Mouse (Mus musculus) MEL (cell line): Measurements from ENCODE around the gene Gm4922. TPM values are rescaled to one million over a fixed set of nuclear protein-coding genes. Genes with fewer than 3 reads are reported as not detected.

Experiments used
- DNase-seq: peaks from one replicate; pipeline ENCODE4 v3.0.0; 2011; ENCODE audit warnings: low read depth, low spot score
- H3K27ac ChIP-seq: 2 replicates; pipeline ENCODE4 v1.5.1; 2012; ENCODE audit warnings: low read depth, mild to moderate bottlenecking, control low read depth, low read length, moderate library complexity; ENCODE audit not compliant: control insufficient read depth
- H3K27me3 ChIP-seq, 2 experiments: fragments of 150-350 bp in 1 of 2; sonication (generic) in 1 of 2; 2 replicates each; pipeline ENCODE4 v1.6.1; 2012; ENCODE audit warnings: low read length in 2 of 2, mild to moderate bottlenecking in 2 of 2, improper control_type of control experiment in 1 of 2, moderate library complexity in 1 of 2; ENCODE audit not compliant: insufficient read depth in 2 of 2, control insufficient read depth in 1 of 2
- H3K36me3 ChIP-seq, 2 experiments: 2 replicates each; pipeline ENCODE4 v1.6.1; 2012 to 2014; ENCODE audit warnings: low read length in 2 of 2, improper control_type of control experiment in 1 of 2, inconsistent platforms in 1 of 2, mild to moderate bottlenecking in 1 of 2; ENCODE audit not compliant: insufficient read depth in 2 of 2, control insufficient read depth in 1 of 2
- H3K4me1 ChIP-seq, 2 experiments: fragments of 150-350 bp in 1 of 2; sonication (generic) in 1 of 2; 2 replicates each; pipeline ENCODE4 v1.6.1; 2012; ENCODE audit warnings: low read length in 2 of 2, improper control_type of control experiment in 1 of 2, mild to moderate bottlenecking in 1 of 2; ENCODE audit not compliant: insufficient read depth in 2 of 2, control insufficient read depth in 1 of 2
- H3K4me3 ChIP-seq, 2 experiments: fragments of 150-350 bp in 1 of 2; sonication (generic) in 1 of 2; 2 replicates each; pipeline ENCODE4 v1.5.1; 2012; ENCODE audit warnings: low read depth in 2 of 2, low read length in 2 of 2, mild to moderate bottlenecking in 2 of 2, moderate library complexity in 2 of 2, control low read depth in 1 of 2, improper control_type of control experiment in 1 of 2; ENCODE audit not compliant: control insufficient read depth in 1 of 2, insufficient read depth in 1 of 2
- H3K79me2 ChIP-seq: 2 replicates; pipeline ENCODE4 v1.6.1; 2012; ENCODE audit warnings: mild to moderate bottlenecking, low read length, moderate library complexity; ENCODE audit not compliant: control insufficient read depth, poor library complexity, insufficient read depth
- H3K9ac ChIP-seq: 2 replicates; pipeline ENCODE4 v1.6.1; 2012; ENCODE audit warnings: low read depth, mild to moderate bottlenecking, control low read depth, low read length, moderate library complexity; ENCODE audit not compliant: control insufficient read depth, poor library complexity, severe bottlenecking
- H3K9me3 ChIP-seq: fragments of 150-350 bp; sonication (generic); replicated peaks from 2 replicates; pipeline ENCODE4 v1.6.1; 2012; ENCODE audit warnings: mild to moderate bottlenecking, low read length, improper control_type of control experiment, moderate library complexity; ENCODE audit not compliant: insufficient read depth
- BHLHE40 ChIP-seq: IDR thresholded peaks from 2 replicates; pipeline ENCODE4 v1.6.1; 2012; ENCODE audit warnings: low read depth, mild to moderate bottlenecking, inconsistent platforms, low read length, improper control_type of control experiment, borderline replicate concordance
- MAZ ChIP-seq: IDR thresholded peaks from 2 replicates; pipeline ENCODE4 v1.6.1; 2012; ENCODE audit warnings: low read depth, mild to moderate bottlenecking, inconsistent platforms, low read length, improper control_type of control experiment
- POLR2AphosphoS2 ChIP-seq: IDR thresholded peaks from 2 replicates; pipeline ENCODE4 v1.6.1; 2011; ENCODE audit warnings: low read length, improper control_type of control experiment
- RAD21 ChIP-seq: IDR thresholded peaks from 2 replicates; pipeline ENCODE4 v1.6.1; 2011; ENCODE audit warnings: mild to moderate bottlenecking, low read depth, low read length, improper control_type of control experiment
- TBP ChIP-seq: IDR thresholded peaks from 2 replicates; pipeline ENCODE4 v1.8.0; 2011; ENCODE audit warnings: low read depth, low read length, improper control_type of control experiment
- TCF12 ChIP-seq: IDR thresholded peaks from 2 replicates; pipeline ENCODE4 v1.6.1; 2014; ENCODE audit warnings: low read depth, mild to moderate bottlenecking, inconsistent platforms, low read length, improper control_type of control experiment, moderate library complexity
- polyA plus RNA-seq, 2 experiments: library from polyadenylated mRNA; stranded (reverse) in 1 of 2; unstranded in 1 of 2; fragments of >175 nt in 1 of 2; fragments of >200 nt in 1 of 2; gene quantifications; 2 replicates each; pipeline versions ENCODE4 v1.2.1 to v1.2.4; 2012; ENCODE audit warnings: low replicate concordance in 2 of 2, low read depth in 1 of 2; ENCODE audit not compliant: insufficient read length in 2 of 2, insufficient read depth in 1 of 2, missing spikeins in 1 of 2
- total RNA-seq: library from RNA; depleted of rRNA; stranded (reverse); fragments of 300-350 nt; gene quantifications from 2 replicates; pipeline ENCODE4 v1.2.3, GENCODE M21; 2012; rRNA removed

Gm4922 gene
- total and polyA plus RNA-seq, 3 experiments = not detected

GRCm38 (mm10) chr10:18741024-18741423 lies 45.6 kb downstream of the Gm4922 start:
- Histone ChIP-seq H3K4me3 (no peak overlapping the region), H3K36me3 (no peaks in the 10 kb centered on the region), H3K27me3 (no peaks in the 10 kb centered on the region), H3K9ac (no peak overlapping the region), H3K4me1 (no peaks in the 10 kb centered on the region), H3K79me2 (no peaks in the 10 kb centered on the region), H3K27ac (no peak overlapping the region), H3K9me3 (no peaks in the 10 kb centered on the region)
- no peak for TF ChIP-seq POLR2AphosphoS2
- TF ChIP-seq TBP = no peak
- no peak for TF ChIP-seq TCF12
- TF ChIP-seq MAZ = no peak
- TF ChIP-seq BHLHE40 = no peak
- no peak for TF ChIP-seq RAD21
- no peak for DNase-seq

Other genes with a start within 250 kb of the Gm4922 start
- gene Hebp2, start 240.7 kb downstream of the Gm4922 start, total RNA-seq = not detected in 2 replicates
- gene Hebp2, start 240.7 kb downstream of the Gm4922 start, polyA plus RNA-seq = not detected
- gene Arfgef3, start 42.8 kb downstream of the Gm4922 start, total RNA-seq = not detected in 2 replicates
- gene Arfgef3, start 42.8 kb downstream of the Gm4922 start, polyA plus RNA-seq = not detected
- gene Perp, start 58.2 kb upstream of the Gm4922 start, total RNA-seq = not detected in 2 replicates
- gene Perp, start 58.2 kb upstream of the Gm4922 start, polyA plus RNA-seq = not detected
- gene Tnfaip3, start 228.9 kb upstream of the Gm4922 start, total RNA-seq = 0.54 and 0.56 TPM in 2 replicates
- gene Tnfaip3, start 228.9 kb upstream of the Gm4922 start, polyA plus RNA-seq = under 1 TPM in 1 of 2 experiments, not detected in 1; 0.38 TPM